Mouse (Mus musculus) frontal cortex, postnatal 14 days (tissue): ENCODE measurements at regions not wholly inside any gene's neighbourhood (a gene's known extent, or its start where the extent isn't known, plus 50 kb on each side); places are given as distances from the start of the nearest gene placed in this dataset.

Source experiments
- DNase-seq, 2 experiments: peaks; one replicate each; pipeline ENCODE4 v3.0.0; 2022; ENCODE audit warnings: low spot score in 2 of 2

- no peak for DNase-seq
Observed at GRCm38 (mm10) chr11:19456577-19456976, 437.8 kb upstream of the Meis1 start.

- DNase-seq, result no peak
Observed at GRCm38 (mm10) chr11:19463730-19464358, 445.1 kb upstream of the Meis1 start.

- no peak for DNase-seq
Observed at GRCm38 (mm10) chr11:19468373-19468772, 449.6 kb upstream of the Meis1 start.

GRCm38 (mm10) chr11:19468803-19469202 lies 450.0 kb upstream of the Meis1 start:
- no peak for DNase-seq

GRCm38 (mm10) chr11:19470648-19471341 lies 452.0 kb upstream of the Meis1 start:
- DNase-seq, result no peak

- no peak for DNase-seq
Observed at GRCm38 (mm10) chr11:19475068-19475786, 448.9 kb upstream of the Spred2 start.

- no peak for DNase-seq
Observed at GRCm38 (mm10) chr11:19493089-19493756, 431.0 kb upstream of the Spred2 start.

GRCm38 (mm10) chr11:19521721-19522120 lies 402.5 kb upstream of the Spred2 start:
- DNase-seq, result no peak

- peak; percentile 6 to 18 for DNase-seq
Observed at GRCm38 (mm10) chr11:19523853-19524487, 400.2 kb upstream of the Spred2 start.

GRCm38 (mm10) chr11:19529126-19529525 lies 395.0 kb upstream of the Spred2 start:
- DNase-seq, result no peak

- no peak for DNase-seq
Observed at GRCm38 (mm10) chr11:19530652-19531051, 393.5 kb upstream of the Spred2 start.

- DNase-seq, result no peak
Observed at GRCm38 (mm10) chr11:19531255-19532003, 392.7 kb upstream of the Spred2 start.

- no peak for DNase-seq
Observed at GRCm38 (mm10) chr11:19532867-19533266, 391.3 kb upstream of the Spred2 start.

- no peak for DNase-seq
Observed at GRCm38 (mm10) chr11:19533701-19534100, 390.5 kb upstream of the Spred2 start.

GRCm38 (mm10) chr11:19535215-19535614 lies 389.0 kb upstream of the Spred2 start:
- no peak for DNase-seq

GRCm38 (mm10) chr11:19546226-19546625 lies 377.9 kb upstream of the Spred2 start:
- no peak for DNase-seq

- DNase-seq, result no peak
Observed at GRCm38 (mm10) chr11:19554316-19554946, 369.7 kb upstream of the Spred2 start.

GRCm38 (mm10) chr11:19554947-19555770 lies 369.0 kb upstream of the Spred2 start:
- no peak for DNase-seq

- DNase-seq, result no peak
Observed at GRCm38 (mm10) chr11:19560452-19560851, 363.7 kb upstream of the Spred2 start.

- DNase-seq, result no peak
Observed at GRCm38 (mm10) chr11:19562668-19563067, 361.5 kb upstream of the Spred2 start.
